Mouse (Mus musculus): ENCODE data around the gene Il15. TPM values are rescaled to one million over a fixed set of nuclear protein-coding genes. Genes with fewer than 3 reads are reported as not detected.

Gene Il15
- total RNA-seq, 4 experiments from 2014 or later: 5.9 to 16.7 (median 12.7) TPM

DNA sequence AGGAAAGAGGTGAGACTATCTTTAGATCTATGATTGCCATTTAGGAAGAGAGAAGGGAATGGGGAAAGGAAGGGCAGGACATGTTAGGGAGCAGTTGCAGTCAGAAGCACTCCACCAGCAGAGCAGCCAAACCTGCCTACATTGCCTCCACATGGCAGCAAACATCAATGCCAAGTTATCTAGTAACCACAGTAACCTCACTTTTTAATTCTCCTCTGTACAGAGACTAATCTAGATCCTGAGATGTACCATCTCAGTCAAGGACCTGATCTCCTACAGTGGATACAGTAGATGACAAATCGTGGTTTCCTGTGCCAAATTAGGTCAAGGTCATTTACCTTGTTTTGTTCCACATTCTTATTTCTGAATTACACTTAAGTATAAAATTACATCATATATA lies 42.0 kb downstream of the Il15 start:
- no peak for DNase-seq (ENCODE audit: low spot score in 2 of 2)

DNA sequence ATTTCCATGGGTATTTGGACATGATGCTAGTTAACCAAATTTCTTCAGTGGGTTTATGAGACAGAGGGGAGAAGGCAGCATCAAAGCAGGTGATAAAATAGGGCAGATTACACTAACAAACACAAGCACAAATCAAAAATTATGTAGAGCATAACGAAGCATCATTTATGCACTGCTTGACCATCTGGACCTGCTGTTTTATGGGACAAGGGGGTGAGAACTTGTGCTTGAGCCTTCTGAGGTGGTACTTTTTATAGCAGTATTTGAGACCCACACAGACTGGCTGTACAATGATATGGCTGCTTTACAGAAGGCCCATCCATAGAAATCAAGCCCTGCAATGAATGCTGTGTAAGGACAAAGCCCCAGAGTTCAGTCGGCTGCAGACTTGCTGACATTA lies 46.9 kb downstream of the Il15 start:
- DNase-seq (ENCODE audit: low spot score in 2 of 2): no peak

DNA sequence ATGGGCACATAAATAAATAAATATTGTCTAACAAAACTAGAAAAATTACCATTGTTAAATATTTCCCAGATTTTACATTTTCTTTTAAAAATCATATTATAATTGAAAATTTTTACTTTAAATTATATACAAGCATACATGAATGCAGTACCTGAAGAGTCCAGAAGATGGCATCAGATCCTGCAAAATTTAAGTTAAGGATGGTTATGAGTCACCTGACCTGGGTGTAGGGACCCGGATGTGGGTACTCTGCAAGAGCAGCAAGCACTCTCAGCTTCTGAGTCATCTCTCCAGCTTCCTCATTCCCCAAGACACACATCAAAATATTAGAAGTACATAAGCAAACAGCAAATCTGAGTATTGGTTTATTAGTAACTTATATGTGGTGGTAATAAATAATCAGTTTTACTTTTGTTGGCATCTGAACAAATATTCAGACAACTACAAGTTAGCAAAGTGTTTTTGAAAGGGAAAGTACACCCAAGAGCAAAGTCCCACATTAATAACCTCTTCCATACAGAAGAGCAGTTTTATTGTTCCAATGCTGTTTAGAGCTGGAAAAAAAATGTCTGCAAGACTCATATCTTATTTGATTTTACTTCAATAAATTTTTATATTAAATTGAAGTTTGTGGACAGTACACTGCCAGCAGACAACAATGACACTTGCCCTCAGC lies 51.6 kb downstream of the Il15 start:
- no peak for DNase-seq (ENCODE audit: low spot score in 2 of 2)

- no peak for DNase-seq (ENCODE audit: low spot score in 2 of 2)
Measured at GRCm38 (mm10) chr8:82349299-82349698, 53.7 kb downstream of the Il15 start.

GRCm38 (mm10) chr8:82346485-82346884 lies 56.5 kb downstream of the Il15 start:
- no peak for DNase-seq (ENCODE audit: low spot score in 2 of 2)

- DNase-seq (ENCODE audit: low spot score in 2 of 2): no peak
Measured at GRCm38 (mm10) chr8:82331675-82332234, 71.3 kb downstream of the Il15 start.

DNA sequence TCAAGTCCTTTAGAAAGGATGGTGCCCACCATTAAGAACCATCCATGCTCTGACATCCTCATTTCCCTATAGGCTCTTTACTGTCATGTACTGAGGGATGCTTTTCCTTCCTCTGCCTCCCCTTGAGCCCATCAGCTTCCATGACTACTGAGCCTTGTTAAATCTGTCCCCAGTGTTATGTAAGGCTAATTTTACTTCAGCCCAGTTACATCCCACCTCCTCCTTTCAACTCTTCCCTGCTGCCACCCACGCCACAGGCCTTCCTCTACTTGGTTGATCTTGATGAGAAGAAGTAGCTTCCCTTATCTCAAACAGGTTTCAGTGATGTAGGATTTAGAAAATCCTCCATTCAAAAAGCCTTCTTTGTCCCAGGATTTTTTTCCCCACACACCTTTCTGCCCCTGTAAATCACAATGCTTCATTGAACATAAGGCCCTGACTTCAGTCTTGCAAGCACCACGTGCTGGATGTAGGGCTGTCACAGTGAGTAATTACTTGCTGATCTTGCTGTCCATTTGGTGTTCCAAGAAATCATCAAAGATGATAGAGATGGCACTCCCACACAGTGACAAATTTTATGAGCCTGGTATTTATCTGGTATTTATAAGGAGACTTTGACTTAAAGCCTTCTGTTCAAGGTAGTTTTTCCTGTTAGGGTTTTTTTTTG lies 74.9 kb downstream of the Il15 start:
- no peak for DNase-seq (ENCODE audit: low spot score in 2 of 2)

DNA sequence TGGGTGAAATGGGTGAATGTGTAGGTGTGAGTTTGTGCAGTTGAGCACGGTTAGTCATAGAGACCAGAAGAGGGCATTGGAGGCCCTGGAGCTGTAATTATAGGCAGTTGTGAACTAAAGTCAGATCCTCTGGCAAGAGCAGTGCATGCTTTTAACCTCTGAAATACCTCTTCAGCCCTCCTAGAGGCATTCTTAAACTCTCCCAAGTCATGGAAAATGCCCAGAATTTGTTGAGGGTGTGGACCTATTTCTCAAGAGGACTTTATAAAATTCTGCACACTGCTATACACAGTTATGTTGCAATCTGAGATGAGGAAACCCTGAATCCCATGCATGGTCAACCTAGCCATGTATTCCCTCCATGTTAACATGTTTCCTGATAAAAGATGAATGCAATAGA lies 77.0 kb downstream of the Il15 start:
- DNase-seq (ENCODE audit: low spot score in 2 of 2): no peak

- DNase-seq (ENCODE audit: low spot score in 2 of 2): no peak
Measured at GRCm38 (mm10) chr8:82325586-82325985, 77.4 kb downstream of the Il15 start.

GRCm38 (mm10) chr8:82317446-82317845 lies 85.6 kb downstream of the Il15 start:
- no peak for DNase-seq (ENCODE audit: low spot score in 2 of 2)

GRCm38 (mm10) chr8:82306424-82306823 lies 96.6 kb downstream of the Il15 start:
- DNase-seq (ENCODE audit: low spot score in 2 of 2): no peak

DNA sequence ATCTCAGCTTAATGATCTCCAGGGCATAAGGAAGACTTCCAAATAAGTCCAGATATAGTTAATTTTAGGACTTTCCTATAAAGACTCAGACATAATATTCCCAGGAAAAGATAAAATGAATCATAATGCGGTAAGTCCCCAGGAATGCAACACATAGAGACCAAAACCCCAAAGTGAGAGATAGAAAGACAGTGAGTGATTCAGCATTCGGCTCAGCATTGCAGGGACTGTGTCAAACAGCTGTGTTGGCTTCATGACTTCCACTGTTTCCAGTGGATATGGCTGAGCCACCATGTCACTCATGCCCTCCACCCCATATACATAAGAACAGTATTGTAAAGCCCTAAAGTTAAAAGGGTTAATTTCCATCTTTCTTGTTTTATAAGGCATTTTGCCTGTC lies 106.8 kb downstream of the Il15 start:
- no peak for DNase-seq (ENCODE audit: low spot score in 2 of 2)

DNA sequence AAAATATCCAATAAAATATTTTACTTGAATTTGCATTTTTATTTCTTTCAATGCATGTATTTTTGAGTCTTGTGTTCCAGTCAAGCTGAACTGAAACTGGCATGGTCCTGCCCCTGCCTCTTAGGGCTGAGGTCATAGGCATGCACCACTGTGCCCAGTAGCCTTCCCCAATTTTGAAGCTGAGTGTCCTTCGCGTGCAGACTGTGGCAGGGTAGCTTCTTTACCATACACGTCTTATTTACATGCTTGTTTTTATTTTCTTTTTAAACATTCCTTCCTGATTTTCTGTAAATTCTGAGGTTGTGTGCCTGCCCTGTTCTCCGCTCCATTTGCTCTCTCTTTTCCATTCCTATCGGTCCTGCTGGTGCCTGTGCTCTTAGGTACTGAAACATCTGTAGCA lies 111.4 kb downstream of the Il15 start:
- no peak for DNase-seq (ENCODE audit: low spot score in 2 of 2)

- DNase-seq (ENCODE audit: low spot score in 2 of 2): no peak
Measured at GRCm38 (mm10) chr8:82285866-82286265, 117.2 kb downstream of the Il15 start.

DNA sequence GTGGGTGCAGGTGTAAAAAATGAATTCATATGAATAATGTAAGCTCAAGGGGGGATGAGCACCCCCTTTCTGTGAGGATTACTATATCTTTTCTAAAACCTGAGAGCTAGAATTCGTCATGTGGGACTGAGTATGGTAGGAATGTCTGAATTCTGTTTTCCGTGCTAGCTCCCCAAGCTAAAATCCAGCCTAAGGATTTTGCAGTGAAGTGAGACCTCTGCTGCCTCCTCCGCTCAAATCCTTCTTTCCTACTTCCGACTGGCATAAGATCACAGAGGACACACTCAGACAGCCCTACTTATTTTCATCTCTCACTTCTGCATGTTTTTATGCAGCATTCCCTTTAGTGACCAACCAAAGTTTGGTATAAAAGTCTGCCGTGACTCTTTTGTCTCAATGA lies 121.0 kb downstream of the Il15 start:
- DNase-seq (ENCODE audit: low spot score in 2 of 2): no peak
